In the genomic region with DNA sequence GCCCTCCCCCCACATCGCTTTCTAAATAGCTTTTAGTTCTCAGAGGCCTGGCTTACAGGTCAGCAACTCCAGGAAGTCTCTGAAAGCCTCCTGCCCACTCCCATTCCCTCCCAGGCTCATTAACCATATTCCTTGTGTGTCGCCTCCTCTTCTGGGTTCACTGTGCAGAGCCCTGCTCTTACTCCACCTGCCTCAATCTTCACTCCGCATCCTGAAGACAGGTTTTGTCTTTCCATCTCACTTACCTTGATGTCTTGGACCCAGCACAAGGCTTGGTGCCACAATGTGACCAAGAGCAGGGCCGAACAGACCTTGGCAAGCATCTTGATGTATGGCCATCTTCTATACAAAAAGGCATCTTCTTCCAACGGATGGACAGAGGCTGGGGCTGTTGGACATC, we compare ENCODE assay signal across 15 mouse cellular contexts. TPM values are rescaled to one million over a fixed set of nuclear protein-coding genes. Genes with fewer than 3 reads are reported as not detected.
"Had no signal": no experiment of that assay in that cellular context is flagged by ENCODE, and none has a peak within 500 bp of the region (broad histone marks: within the 10 kb centered on the region; RNA-seq: fewer than 3 reads in every experiment).

No protein-coding gene starts in this region.

- H3K9me3 ChIP-seq: stomach, embryonic 15.5 days had no signal

- DNase-seq: retina, postnatal 1 day; right cerebral cortex, adult 18-20 months; right cerebral cortex, postnatal 14 days; right cerebral cortex, postnatal 25 days; right cerebral cortex, postnatal 4 days; spleen, adult 18-20 months; thymus, adult 18-20 months; thymus, adult 2 months; thymus, postnatal 14 days; thymus, postnatal 25 days; thymus, postnatal 36 days; thymus, postnatal 4 days had no signal

- H3K27me3 ChIP-seq: neural tube, embryonic 15.5 days; stomach, embryonic 15.5 days had no signal

- H3K4me3 ChIP-seq: neural tube, embryonic 15.5 days; stomach, embryonic 15.5 days had no signal

- H3K36me3 ChIP-seq: stomach, embryonic 15.5 days had no signal

- H3K27ac ChIP-seq: neural tube, embryonic 15.5 days; stomach, embryonic 15.5 days; stomach, postnatal 0 days had no signal

- H3K4me2 ChIP-seq: neural tube, embryonic 15.5 days; stomach, embryonic 15.5 days had no signal

- H3K4me1 ChIP-seq: neural tube, embryonic 15.5 days; stomach, embryonic 15.5 days had no signal

- H3K9ac ChIP-seq: neural tube, embryonic 15.5 days; stomach, embryonic 15.5 days had no signal

RNA-seq across cellular contexts. Expression of gene A3galt2, which starts 4.0 kb away (rescaled TPM):
- polyA plus RNA-seq: stomach, postnatal 0 days had no signal
